Mouse (Mus musculus) CD4-positive, CD25-positive, alpha-beta regulatory T cell, adult 4 months (primary cell): ENCODE data around the gene 2310003L06Rik. TPM values are rescaled to one million over a fixed set of nuclear protein-coding genes. Genes with fewer than 3 reads are reported as not detected.

Source experiments
- ATAC-seq: one replicate; pipeline ENCODE4 v1.8.0; 2017
- polyA plus RNA-seq, 2 experiments: library from polyadenylated mRNA; unstranded; fragments of 100-300 nt; shearing (Covaris generic); gene quantifications; one replicate each; pipeline ENCODE4 v1.2.1; 2017

The 2310003L06Rik gene
- not detected for polyA plus RNA-seq

- no peak for ATAC-seq
Measured at GRCm38 (mm10) chr5:87969201-87969600, at the start of gene 2310003L06Rik, which contains the start of gene Gm28434. 2310003L06Rik (plus strand) TSS chr5:87969459. Gm28434 (plus strand) TSS chr5:87969517.

GRCm38 (mm10) chr5:87925372-87925771, 43.9 kb upstream of the 2310003L06Rik start, which contains the start of gene Csn3:
Csn3 (plus strand) TSS chr5:87925579.
- ATAC-seq: no peak

- no peak for ATAC-seq
Measured at GRCm38 (mm10) chr5:87931603-87932002, 37.7 kb upstream of the 2310003L06Rik start.

GRCm38 (mm10) chr5:87940752-87941151, 28.5 kb upstream of the 2310003L06Rik start:
- ATAC-seq: no peak

- ATAC-seq: no peak
Measured at GRCm38 (mm10) chr5:87942515-87942914, 26.7 kb upstream of the 2310003L06Rik start.

GRCm38 (mm10) chr5:87951836-87952235, 17.4 kb upstream of the 2310003L06Rik start:
- ATAC-seq: no peak

- no peak for ATAC-seq
Measured at GRCm38 (mm10) chr5:87979139-87979538, 9.9 kb downstream of the 2310003L06Rik start, which contains the start of gene Cabs1. Cabs1 (plus strand) TSS chr5:87979439.

- ATAC-seq: no peak
Measured at GRCm38 (mm10) chr5:87982468-87983214, 13.4 kb downstream of the 2310003L06Rik start.

GRCm38 (mm10) chr5:88002249-88002648, 33.0 kb downstream of the 2310003L06Rik start, which contains the start of gene Smr3a:
Smr3a (plus strand) TSS chr5:88002549.
- no peak for ATAC-seq

GRCm38 (mm10) chr5:88005241-88005640, 36.0 kb downstream of the 2310003L06Rik start:
- ATAC-seq: no peak

Other genes starting within 250 kb of the 2310003L06Rik start
- not detected for gene Csn1s2a, start 194.9 kb upstream of the 2310003L06Rik start, polyA plus RNA-seq
- under 1 TPM in 1 of 2 experiments, not detected in 1; 0.40 TPM for gene Csn1s2b, start 161.4 kb upstream of the 2310003L06Rik start, polyA plus RNA-seq
- gene Prr27, start 143.8 kb upstream of the 2310003L06Rik start, polyA plus RNA-seq: not detected
- gene Odam, start 84.4 kb upstream of the 2310003L06Rik start, polyA plus RNA-seq: not detected
- gene Csn3, start 43.9 kb upstream of the 2310003L06Rik start, polyA plus RNA-seq: not detected
- gene Gm28434, start 58 bp downstream of the 2310003L06Rik start, polyA plus RNA-seq: not detected
- not detected for gene Cabs1, start 10.0 kb downstream of the 2310003L06Rik start, polyA plus RNA-seq
- gene Smr3a, start 33.1 kb downstream of the 2310003L06Rik start, polyA plus RNA-seq: not detected
- gene Smr2, start 117.1 kb downstream of the 2310003L06Rik start, polyA plus RNA-seq: not detected
- not detected for gene Gm11116, start 142.1 kb downstream of the 2310003L06Rik start, polyA plus RNA-seq
- gene Gm11115, start 184.6 kb downstream of the 2310003L06Rik start, polyA plus RNA-seq: not detected